Mouse (Mus musculus): ENCODE results near the gene Tmem150b.

DNA sequence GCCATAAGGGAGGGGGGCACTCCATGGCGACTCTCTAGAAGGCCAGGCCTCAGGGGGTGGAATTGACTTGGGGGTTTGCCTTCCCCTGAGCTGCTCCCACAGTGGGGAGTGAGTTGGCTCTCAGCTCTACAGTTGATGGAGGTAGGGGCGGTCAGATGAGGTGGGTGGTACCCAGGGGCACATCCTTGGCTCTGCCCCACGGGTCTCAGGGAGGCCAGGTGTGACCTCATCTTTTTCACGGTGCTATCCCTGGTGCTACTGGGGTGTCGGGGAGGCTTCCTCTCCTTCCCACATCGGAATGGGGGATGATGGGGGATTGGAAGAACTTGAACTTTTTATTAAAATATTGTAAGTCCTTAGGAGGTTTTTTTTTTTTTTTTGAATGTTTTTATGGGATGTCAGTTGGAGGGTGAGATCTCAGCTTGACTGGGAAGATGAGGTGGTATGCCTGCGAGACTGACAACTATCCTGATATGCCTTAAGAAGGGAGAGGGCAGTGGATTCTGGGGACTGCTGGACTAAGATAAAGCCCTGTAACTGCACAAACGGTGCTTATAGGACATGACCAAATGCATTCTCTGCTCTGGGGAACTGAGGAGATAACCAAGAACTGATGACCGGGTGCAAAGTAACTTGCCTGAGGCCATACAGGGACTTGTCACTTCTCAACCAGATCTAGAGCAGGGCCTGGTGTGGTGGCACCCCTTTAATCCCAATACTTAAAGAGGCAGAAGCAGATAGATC, 22.3 kb upstream of the Tmem150b start:
- TF ChIP-seq CTCF (conservative IDR thresholded peaks at IDR 0.05; ENCODE audit: low read length), result no peak
- no peak for TF ChIP-seq NANOG (IDR thresholded peaks at IDR 0.05; ENCODE audit: borderline replicate concordance, low read length)
